Mouse (Mus musculus) testis, adult 2 months (tissue): ENCODE data around the gene Leo1. TPM values are rescaled to one million over a fixed set of nuclear protein-coding genes. Genes with fewer than 3 reads are reported as not detected.

ENCODE experiments used
- H3K27ac ChIP-seq: fragments of 200-500 bp; 2 replicates; pipeline ENCODE4 v1.5.1; 2012; ENCODE audit warnings: low read depth, low read length; ENCODE audit not compliant: control insufficient read depth, insufficient read depth
- H3K27me3 ChIP-seq: fragments of 200-500 bp; 2 replicates; pipeline ENCODE4 v1.6.1; 2012; ENCODE audit warnings: mild to moderate bottlenecking, low read length, moderate library complexity; ENCODE audit not compliant: control insufficient read depth, insufficient read depth
- H3K36me3 ChIP-seq: fragments of 200-500 bp; 2 replicates; pipeline ENCODE4 v1.6.1; 2012; ENCODE audit warnings: mild to moderate bottlenecking, low read length; ENCODE audit not compliant: control insufficient read depth, insufficient read depth
- H3K4me1 ChIP-seq: fragments of 200-500 bp; 2 replicates; pipeline ENCODE4 v1.6.1; 2012; ENCODE audit warnings: low read length; ENCODE audit not compliant: control insufficient read depth, insufficient read depth
- H3K4me3 ChIP-seq: fragments of 200-500 bp; 2 replicates; pipeline ENCODE4 v1.5.1; 2012; ENCODE audit warnings: low read depth, mild to moderate bottlenecking, low read length, moderate library complexity, mixed read lengths; ENCODE audit not compliant: control insufficient read depth
- CTCF ChIP-seq: fragments of 200-500 bp; IDR thresholded peaks from 2 replicates; pipeline ENCODE4 v1.5.1; 2012; ENCODE audit warnings: low read depth, mild to moderate bottlenecking, inconsistent platforms, low read length, moderate library complexity; ENCODE audit not compliant: control insufficient read depth, insufficient read depth, insufficient replicate concordance
- POLR2A ChIP-seq: fragments of 200-500 bp; IDR thresholded peaks from 2 replicates; pipeline ENCODE4 v1.6.1; 2012; ENCODE audit warnings: low read depth, mild to moderate bottlenecking, inconsistent platforms, low read length, moderate library complexity; ENCODE audit not compliant: control insufficient read depth
- polyA plus RNA-seq: library from polyadenylated mRNA; depleted of rRNA; stranded (reverse); fragments of >200 nt; gene quantifications from 2 replicates; pipeline ENCODE4 v1.2.3, GENCODE M21; 2012; rRNA removed

The Leo1 gene
- polyA plus RNA-seq, 1 experiment, result 13.6 TPM

DNA sequence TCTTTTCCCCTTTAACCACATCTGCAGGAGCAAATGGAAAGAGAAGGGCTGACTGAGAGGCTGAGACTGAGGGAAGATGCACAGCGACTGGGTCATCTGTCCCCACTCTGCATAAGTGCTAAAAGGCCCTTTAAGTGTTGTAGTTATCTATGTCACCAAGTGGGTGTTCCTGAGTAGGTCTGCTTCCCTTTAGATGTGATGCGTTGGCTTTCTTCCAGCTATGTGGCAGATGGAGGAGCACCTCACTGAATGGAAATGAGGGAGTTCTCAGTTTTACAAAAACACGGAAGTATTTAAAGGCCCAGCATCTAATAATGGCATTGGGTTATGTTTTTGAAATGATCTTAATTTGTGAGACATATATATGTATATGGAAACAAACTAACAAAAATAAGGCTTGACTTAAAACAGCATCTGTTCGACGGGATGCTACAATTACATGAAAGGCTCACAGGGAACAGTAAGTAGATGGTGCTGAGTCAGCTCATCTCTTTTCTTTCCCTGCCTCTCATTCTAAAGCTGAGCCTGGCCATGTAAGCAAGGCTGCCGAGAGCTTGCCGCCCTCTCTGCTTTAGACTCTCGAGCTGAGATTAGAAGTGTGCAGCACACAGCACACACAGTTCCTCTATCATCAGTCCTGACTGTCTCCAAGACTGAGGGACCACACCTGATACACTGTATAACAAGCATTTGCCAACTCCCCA, 70.1 kb downstream of the Leo1 start:
- Histone ChIP-seq H3K27me3 (no peaks in the 10 kb centered on the region), H3K4me3 (no peak overlapping the region), H3K36me3 (no peaks in the 10 kb centered on the region), H3K4me1 (no peaks in the 10 kb centered on the region), H3K27ac (no peak overlapping the region)
- TF ChIP-seq POLR2A (no peak), CTCF (no peak)

DNA sequence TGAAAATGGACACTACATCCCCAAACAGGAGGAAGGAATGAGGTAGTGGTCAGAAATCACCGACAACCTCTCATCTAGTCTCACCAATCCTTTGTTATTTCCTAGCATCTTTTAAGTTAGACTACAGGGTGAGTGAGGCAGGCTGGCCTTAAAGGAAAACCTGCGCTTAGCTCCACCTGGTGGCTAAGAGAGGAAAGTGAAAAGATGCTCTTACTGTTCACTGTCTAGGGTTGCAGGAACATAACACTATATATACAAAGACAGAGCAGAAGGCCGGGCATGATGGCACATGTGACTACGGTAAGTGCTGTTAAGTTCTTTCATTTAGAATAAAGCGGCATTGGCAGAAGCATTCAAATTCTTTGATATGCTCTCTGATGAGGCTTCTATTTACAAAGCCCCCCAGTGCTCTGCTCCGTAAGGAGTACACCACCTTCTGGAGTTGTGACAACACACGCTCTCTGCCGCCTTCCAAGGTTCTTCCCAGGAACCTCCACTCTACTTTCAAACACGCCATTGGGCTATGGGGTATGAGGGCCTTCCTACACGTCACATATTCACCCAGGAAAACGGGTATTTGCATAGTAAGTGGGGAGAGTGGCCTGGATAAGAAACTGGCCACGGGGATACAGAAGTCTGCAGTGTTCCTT, 74.3 kb downstream of the Leo1 start:
- no peak overlapping the region for H3K4me3 ChIP-seq
- H3K36me3 ChIP-seq, result no peaks in the 10 kb centered on the region
- no peak; the same call in 1 of the 2 replicates for TF ChIP-seq CTCF
- no peak overlapping the region for H3K27ac ChIP-seq
- no peaks in the 10 kb centered on the region for H3K4me1 ChIP-seq
- H3K27me3 ChIP-seq, result no peaks in the 10 kb centered on the region

Other genes with a start within 250 kb of the Leo1 start
- gene Myo5c, start 209.5 kb upstream of the Leo1 start, polyA plus RNA-seq, result 1.3 and 1.6 TPM in 2 replicates
- gene Gnb5, start 135.2 kb upstream of the Leo1 start, polyA plus RNA-seq, result 3.7 and 4.0 TPM in 2 replicates
- 0.08 TPM in 1 of 2 replicates, not detected in the other for gene Bcl2l10, start 93.8 kb upstream of the Leo1 start, polyA plus RNA-seq
- gene Mapk6, start 31.5 kb upstream of the Leo1 start, polyA plus RNA-seq, result 204 and 209 TPM in 2 replicates
- gene Tmod3, start 118.1 kb downstream of the Leo1 start, polyA plus RNA-seq, result 6.3 and 7.9 TPM in 2 replicates
- gene Tmod2, start 169.8 kb downstream of the Leo1 start, polyA plus RNA-seq, result 43.4 and 49.6 TPM in 2 replicates
- 3.3 and 3.5 TPM in 2 replicates for gene Lysmd2, start 184.2 kb downstream of the Leo1 start, polyA plus RNA-seq
- gene Scg3, start 242.5 kb downstream of the Leo1 start, polyA plus RNA-seq, result 0.28 and 0.52 TPM in 2 replicates